Mouse (Mus musculus): ENCODE results near the gene Aurka.

DNA sequence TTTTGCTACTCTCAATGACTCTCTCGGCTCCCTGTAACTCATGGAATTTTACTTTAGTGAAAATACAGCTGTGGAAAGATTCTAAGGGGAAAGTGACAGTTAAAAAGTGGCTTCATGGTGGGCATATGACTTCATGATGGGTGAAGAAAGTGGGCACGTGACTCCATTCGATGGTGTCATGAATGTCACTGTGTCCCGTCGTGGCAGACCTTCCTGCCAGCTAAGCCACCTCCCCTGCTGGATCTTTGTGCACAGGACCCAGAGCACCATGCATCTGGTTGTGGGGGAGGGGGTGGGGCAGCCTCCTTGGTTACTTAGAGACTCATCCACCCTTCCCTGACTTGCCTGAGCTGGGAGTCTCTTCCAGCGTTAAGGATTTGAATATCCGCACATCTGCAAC is 33.9 kb upstream of the Aurka start:
- TF ChIP-seq POLR2A (IDR thresholded peaks at IDR 0.05; ENCODE audit: borderline replicate concordance, control insufficient read depth, low read depth, low read length) (no peak), CTCF (IDR thresholded peaks at IDR 0.05; ENCODE audit: control insufficient read depth, insufficient read depth, low read length) (no peak)
